Mouse (Mus musculus) thymus, postnatal 10 days (tissue): ENCODE data around the gene Mrpl20.
A peak's percentile ranks its signal among the peaks of the same experiment; 100 is the strongest.

ENCODE experiments used
- DNase-seq, 2 experiments: peaks; one replicate each; pipeline ENCODE4 v3.0.0; 2021; ENCODE audit warnings: low spot score in 2 of 2

The Mrpl20 gene

DNA sequence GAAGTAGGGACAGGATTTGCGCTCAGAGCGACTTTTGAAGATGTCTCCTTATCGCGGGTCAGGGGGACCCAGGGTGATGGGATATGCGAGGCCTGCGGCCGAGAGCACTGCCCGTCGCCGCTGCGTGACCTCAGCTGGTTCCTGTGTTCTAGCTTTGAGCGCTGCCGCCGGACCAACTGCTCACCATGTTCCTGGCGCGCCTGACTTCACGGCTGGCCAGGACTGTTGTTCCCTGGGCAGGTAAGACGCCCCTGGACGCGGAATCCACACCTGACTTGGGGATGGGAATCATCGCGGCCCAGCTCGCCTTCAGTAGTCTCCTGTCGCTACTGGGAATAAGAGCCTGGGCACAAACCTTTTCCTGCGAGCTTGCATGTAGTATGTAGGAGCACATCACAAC, 29.2 kb downstream of the Mrpl20 start:
- DNase-seq, result no peak

DNA sequence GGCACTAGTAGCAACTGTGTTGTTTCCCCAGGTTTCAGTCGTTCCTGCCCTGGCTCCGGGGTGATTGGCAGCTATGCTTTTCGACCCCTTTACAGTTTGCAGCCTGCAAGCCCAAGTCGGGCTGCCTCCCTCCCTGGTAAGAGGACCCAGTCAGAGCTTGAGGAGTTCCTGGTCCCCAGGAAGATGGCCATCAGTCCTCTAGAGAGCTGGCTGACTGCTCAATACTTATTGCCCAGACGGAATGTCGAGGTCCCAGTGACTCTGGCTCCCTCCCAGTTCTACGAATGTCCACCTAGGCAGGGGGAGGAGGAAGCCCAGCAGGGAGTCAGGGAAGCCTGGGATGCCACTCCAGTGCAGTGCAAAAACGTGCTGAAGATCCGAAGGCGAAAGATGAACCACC, 29.6 kb downstream of the Mrpl20 start:
- DNase-seq, result no peak

DNA sequence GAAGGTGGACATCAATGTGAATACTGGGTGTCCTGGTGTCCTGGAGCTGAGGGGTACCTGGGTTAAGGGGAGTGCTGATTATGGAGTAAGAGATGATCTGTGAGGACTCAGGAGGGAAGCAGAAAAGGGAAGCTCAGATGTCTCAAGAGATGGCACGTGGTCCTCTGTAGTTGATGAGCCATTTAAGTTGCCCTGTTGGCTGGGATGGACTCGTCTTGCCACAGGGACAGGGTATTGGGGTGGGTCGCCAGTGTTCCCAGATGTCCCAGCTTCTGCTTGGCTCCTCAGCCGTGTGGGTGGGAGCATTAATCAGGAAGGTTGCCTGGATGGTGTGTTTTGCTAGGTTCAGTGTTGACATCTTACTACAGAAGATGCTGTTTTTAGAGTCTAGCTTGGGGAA, 30.6 kb downstream of the Mrpl20 start:
- no peak for DNase-seq

DNA sequence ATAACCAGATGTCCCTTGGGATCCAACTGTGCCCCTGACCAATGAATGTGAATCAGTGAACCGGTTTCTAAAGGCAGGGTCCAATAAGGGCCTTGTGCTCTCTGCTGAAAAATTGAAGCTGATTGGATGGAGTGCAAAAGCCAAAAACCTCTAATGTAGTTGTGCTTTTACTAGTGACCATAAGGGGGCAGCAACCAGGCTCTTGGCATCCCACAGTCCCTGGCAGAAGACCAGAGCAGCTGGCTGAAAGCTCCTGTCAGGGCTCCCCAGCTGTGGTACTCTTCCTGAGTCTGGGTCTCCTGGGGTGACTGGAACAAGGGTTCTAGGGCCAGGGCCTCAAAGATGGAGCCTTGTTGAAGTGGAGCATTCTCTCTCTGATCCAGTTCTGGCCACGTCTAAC, 31.2 kb downstream of the Mrpl20 start:
- DNase-seq, result peak; percentile 48 to 77

DNA sequence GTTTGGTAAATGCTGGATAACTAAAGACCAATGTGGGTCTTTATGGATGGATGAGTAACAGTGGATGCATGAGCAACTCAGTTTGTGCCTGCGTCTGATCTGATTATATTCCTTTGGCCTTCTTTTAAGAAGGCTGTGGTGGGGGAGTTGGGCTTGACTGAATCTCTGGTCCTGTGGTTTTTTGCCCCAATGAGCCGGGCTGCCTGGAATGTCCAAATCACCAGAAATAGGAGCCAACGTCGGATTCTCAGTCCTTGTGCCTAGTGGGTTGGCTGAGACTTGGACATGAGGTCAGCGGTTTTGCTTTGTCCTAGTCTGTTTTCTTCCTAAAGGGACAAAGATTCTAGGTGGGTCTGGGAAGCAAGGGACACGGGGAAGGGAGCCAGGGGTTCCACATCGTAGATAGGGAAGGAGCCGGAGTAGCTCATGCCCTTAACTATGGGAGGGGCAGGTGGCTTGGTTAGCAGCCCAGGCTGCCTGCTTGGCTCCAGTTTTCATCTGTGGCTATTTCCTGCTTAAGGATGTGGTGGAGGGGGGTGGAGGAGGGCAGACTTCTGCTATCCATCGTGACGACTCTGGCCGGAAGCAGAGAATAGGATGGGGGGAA, 34.8 kb downstream of the Mrpl20 start:
- no peak for DNase-seq

DNA sequence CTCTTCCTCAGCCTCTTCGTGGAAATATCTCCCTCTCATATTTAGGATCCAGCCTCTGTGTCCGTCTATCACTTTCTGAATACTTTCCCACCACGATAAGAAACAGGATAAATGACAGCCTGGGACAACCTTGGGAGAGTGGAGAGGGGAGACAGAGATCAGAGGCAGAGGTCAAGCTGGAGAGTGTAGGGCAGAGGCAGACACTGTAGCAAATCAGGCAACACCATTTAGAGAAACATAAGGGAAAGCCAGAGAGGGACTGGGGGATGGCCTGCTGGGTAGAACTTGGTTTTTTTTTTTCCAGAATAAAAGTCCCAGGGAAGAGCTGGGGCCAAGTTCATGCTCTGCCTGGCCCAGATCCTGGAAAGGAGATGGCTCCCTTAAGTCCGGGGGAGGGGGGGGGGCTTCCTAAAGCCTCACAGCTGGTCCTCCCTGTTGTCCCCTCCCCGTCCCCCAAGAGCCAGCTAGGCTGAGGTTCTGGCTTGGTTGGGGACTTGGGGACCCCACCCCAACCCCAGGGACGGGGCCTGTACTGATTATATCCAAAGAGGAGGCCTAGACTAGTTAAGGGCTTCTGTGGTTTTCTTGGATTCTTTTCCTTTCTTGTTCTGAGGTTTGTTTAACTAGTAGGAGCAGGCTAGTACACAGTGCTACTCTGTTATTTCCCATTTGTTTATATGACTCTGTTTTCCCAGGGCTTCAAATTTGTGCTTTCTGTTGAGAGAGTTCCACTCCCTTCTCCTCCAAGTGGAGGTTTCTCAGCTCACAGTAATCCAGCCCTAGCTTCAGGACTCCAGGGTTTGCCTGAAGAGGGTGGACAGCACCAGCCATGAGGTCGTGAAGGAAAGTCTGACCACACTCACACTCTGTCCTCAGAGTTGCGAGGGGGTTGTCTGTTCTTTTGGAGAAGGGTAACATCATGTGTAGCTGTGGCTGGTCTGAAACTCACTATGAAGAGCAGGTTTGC, 35.8 kb downstream of the Mrpl20 start:
- no peak for DNase-seq

DNA sequence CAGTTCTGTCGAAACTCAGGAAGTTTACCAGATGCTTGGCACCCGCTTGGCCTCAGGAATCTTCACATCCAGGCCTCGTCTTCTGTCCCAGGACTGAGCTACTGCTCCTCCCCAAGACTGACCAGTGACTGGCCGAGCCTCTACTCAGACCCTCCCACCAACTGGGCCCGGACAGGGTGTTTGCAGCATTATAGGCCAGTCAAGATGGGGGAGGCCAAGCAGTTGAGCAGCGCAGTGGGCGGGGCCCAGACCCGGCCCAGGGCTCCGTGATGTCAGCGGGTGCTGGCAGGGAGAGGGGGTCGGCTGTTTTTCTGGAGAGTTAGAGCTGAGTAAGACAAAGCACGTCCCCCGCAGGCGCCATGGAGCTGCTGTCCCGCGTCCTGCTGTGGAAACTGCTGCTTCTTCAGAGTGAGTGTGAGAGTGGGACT, 36.8 kb downstream of the Mrpl20 start, which contains the start of gene Mxra8:
Mxra8 (plus strand) TSS at position 198 of the 428 bp plus-strand sequence.
- no peak for DNase-seq

DNA sequence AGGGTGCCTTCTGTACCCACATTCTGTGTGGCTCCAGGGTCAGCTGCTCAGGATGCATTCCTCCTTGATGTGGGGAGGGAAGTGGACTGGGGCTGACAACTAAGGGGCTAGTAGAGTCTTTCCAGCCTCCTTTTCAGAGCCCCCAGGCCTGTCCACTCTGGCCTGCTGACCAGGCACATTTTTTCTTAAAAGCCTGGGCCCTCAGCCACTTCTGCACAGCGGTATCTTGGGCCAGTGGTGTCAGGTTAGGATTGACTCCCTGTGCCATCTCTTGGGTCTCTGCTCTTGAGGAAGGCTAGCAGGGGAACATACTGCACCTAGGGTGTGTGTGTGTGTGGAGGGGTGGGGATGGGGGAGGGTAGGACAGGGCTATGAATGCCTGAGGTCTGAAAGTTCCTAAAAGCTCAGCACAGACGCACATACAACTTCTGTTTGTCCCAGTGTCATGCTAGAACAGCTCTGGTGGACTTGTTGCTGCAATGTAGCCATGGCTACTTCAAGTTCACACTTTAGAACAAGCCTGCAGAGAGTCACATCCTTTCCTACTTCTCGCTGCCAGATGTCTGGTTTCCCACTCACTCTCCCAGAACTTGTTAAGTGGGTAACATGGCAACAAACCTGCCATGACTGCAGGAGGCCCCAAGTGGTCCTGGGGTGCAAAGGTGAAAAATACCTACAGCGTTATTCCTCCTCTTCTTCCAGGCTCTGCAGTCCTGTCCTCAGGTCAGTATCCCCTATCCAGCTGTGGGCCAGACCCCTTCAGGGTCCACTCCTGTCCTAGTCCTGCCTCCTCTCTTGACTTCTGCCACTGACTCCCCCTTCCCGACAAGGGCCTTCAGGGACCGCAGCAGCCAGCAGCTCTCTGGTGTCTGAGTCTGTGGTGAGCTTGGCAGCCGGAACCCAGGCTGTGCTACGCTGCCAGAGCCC, 37.7 kb downstream of the Mrpl20 start:
- no peak for DNase-seq

DNA sequence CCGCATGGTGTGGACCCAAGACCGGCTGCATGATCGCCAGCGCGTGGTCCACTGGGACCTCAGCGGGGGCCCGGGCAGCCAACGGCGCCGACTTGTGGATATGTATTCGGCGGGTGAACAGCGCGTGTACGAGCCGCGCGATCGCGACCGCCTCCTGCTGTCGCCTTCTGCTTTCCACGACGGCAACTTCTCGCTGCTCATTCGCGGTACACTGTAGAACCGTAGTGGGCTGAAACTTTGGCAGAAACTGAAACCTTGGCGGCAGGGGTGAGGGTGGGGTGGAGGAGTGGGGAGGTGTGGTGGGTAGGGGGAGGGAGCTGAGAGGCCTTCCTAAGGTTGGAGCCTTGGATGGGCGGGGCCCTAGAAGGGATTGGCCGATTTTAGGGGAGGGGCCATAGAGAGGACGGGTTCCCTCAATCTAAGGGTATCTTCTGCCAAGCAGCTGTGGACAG, 38.4 kb downstream of the Mrpl20 start:
- peak; percentile 57 to 66 for DNase-seq

DNA sequence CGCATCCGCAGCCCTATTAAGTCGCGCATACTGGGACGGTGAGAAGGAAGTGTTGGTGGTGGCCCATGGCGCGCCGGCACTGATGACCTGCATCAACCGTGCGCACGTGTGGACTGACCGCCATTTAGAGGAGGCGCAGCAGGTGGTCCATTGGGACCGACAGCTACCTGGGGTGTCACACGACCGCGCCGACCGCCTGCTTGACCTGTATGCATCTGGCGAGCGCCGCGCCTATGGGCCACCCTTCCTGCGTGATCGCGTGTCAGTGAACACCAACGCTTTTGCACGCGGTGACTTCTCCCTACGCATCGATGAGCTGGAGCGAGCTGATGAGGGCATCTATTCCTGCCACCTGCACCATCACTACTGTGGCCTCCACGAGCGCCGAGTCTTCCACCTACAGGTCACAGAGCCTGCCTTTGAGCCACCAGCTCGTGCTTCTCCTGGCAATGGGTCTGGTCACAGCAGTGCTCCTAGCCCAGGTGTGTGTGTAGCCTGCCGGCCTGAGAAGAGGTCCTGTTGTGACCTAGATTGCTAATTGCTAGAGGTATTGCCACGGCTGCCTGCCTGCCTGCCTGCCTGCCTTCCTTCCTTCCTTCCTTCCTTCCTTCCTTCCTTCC, 39.1 kb downstream of the Mrpl20 start:
- no peak for DNase-seq

DNA sequence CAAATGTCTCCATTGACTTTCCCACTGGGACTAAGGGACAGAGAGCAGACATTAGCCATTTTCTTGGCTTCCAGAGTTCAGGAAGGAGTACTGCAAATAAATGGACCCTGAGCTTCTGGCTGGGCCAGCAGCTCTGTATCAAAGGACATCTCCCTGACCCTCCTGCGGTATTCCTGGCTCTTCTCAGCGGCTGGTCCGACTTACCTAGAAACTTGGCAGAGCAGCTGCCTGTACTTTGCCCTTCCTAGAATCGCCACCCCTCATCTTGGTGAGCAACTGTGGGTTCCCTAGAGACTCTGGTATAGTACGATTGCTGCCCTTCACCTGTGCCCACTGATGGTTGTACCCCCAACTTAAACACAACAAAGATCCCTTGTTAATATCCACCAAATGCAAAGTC, 40.6 kb downstream of the Mrpl20 start:
- no peak for DNase-seq

DNA sequence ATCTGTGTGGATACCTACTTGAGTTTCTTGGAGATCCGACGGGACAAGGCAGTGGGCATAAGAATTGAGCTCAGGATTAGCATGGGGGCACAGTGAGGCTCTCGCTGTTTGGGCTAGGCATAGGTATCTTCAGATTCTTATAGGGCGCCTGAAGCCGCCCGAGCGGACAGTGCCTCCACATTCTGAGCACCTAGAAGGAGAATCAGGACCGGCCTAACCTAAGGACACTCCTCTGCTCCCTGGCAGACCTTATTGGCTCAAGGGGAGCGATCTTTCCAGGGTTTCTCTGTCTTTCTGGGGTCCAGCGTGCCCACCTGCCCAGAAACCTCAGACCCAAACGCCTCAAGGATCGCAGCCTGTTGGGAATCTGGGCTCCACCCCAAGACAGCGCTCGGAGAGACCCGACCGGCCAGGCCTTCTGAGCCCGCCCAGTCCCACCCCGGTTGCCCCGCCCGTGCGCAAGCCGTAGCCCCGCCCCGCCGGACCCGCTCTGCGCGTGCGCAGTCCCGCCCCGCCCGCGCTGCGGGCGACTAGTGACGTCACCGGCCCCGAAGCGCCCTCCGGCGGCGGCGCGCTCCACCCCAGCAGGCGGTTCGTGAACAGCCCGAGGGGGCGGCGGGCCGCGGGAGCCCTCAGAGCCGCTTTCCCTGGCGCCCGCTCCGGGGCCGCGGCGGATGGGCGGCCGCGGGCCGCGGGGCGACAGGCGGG, 44.3 kb downstream of the Mrpl20 start, which contains the start of gene Dvl1:
Dvl1 (plus strand) TSS at position 532 of the 708 bp plus-strand sequence.
- peak; percentile 86 to 98 for DNase-seq

DNA sequence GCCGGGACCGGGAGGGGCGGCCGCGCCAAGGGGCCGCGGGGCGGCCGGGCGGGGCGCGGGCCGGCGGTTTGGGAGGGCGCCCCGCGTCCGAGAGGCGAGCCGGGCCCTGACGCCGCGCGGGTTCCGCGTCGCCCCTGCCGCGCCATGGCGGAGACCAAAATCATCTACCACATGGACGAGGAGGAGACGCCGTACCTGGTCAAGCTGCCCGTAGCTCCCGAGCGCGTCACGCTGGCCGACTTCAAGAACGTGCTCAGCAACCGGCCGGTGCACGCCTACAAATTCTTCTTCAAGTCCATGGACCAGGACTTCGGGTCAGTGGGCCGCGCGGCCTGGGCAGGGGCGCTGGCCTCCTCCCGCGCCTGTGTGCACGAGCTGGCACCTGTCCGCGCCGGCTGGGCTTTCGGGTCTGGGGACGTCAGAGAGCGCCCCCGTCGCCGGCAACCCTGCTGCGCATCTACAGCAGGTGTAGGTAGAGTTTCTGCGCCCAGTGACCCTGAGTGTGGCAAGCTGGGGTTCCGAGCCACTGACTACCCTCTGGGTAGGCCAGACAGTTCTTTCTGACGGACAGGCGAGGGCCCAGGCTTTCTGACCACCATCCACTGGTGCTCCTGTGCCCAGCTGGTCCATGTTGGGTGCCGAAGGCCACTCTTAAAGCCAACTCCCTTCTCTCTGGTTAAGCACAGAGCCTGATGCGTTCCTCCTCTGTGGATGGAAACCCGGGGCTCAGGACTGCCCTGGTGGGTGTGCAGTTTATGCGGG, 45.1 kb downstream of the Mrpl20 start:
- peak; percentile 45 to 57 for DNase-seq

DNA sequence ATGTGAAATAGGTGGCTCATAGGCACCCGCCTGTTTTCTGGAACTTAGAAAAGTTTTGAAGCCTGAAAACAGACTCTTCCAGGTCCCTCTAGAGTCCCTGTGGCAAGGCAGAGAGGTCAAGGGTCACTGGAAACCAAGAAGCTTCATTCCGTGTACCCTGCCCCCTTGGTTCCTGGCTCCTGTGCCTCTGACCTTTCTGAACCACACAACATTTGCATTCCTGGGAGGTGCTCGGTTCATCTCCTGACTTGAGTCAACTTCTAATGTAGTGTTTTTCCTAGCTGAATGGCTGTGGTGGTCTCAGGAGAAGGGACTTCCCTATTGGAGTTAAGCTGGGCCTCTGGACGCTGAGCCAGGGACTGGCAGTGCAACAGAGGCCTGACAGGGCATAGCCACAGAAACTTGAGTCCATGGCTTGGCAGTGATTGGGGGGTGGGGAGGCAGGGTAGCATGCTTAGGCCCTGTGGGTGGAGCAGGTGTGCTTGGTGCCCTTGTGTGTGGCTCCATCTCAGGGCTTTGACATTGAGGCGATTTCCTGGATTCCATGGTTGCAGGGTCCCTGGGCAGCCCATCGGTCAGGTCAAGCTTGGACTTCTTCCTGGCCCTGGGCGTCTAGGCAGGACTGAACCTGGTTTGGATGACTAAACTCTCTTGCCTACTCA, 45.9 kb downstream of the Mrpl20 start:
- no peak for DNase-seq

DNA sequence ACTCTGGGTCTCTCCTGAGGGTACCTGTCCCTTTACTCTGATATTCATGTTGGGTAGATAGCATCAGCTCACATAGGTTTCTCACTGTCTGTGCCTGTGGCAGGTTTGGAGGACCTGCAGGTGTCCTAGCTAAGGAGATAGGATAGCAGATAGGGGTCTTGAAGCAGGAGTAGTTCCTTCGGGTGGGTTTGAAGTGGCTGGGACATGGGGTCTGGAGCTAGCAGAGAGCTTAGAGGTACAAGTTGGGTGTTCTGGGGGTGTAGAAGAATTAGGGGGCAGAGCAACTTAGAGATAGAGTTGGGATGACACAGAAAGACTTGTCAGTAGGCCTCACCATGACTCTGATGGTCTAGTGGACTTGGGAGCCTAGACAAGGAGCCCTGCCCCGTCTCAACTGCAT, 46.7 kb downstream of the Mrpl20 start:
- DNase-seq, result no peak

DNA sequence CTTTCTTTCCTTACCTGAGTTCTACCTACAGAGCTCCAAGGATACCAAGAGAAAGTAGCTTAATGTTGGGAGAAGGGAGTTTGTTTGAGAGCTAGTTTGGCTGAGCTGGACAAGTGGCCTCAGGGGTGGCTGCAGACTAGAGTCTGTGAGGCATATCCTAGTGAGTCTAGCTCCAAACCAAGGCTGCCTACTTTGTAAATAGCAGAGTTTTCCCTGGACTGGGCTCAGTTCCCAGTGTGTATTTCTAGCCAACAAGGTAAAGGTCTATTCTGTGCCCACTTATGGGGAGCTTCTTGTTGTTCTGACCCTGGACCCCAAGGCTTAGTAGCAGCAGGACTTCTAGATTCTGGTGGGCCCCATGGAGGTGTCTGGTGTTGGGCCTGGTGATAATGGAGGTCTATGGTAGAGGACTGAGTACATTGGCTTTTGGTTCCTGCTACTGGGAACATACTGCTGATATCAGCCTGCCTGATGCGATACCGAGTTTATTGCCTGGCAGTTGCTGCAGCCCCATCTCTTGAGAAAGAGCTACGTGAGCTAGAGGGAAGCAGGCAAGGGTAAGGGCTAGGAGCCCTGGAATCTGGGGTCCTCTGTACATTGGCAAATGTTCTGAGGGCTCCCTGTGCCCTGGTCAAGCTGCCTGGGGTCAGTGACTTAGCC, 47.2 kb downstream of the Mrpl20 start:
- no peak for DNase-seq

DNA sequence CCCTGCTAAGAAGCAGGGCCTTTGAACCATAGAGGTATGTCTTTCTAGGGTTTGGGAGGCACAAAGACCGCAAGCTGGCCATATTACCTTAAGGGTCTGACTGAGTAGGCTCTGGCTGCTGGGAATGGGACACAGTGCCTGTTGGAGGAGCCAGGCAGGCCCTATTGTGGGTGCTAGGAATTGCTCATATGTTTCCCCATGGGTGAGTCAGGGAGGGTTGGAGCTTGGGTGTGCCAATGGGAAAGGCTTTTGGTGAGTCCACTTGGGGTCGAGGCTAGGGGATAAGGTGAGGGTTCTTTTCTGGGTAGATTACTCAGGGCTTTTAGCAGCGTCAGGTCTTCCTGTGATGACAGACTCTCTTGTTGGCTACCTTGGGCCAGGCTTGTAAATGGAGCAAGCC, 48.7 kb downstream of the Mrpl20 start:
- DNase-seq, result no peak

DNA sequence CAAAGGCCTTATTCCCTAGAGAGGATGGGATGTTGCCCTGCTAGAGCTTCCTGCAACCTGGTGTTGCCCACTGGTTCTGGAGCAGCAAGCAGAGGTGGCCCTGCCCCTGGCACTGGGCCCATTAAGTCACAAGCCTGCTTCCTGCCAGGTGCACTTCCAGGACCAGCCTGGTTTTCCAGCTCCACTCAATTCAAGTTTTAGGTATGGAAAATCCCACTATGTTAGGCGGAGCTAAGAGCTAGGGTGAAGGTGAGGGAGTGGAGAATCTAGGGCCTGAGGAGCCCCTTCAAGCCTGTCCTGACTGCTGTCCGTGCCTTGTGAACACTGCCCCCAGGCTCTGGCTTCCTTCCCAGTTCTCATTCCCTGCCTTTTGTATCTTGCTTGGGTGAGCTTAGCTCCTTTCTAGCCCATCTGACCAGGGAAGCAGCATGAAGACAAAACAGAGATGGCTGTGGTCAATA, 49.3 kb downstream of the Mrpl20 start:
- no peak for DNase-seq

DNA sequence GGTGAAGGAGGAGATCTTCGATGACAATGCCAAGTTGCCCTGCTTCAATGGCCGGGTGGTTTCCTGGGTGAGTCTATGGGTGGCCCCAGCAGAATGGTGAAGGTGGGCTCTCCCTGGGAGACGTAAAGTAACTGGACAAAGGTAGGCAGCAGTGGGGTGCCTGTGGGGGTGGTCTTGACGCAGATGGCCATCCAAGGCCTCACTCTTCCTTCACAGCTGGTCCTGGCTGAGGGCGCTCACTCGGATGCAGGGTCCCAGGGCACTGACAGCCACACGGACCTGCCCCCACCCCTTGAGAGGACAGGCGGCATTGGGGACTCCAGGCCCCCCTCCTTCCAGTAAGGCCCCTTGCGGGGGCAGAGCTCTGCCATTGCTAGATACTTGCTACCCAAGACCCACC, 50.7 kb downstream of the Mrpl20 start:
- no peak for DNase-seq
